Mouse (Mus musculus) spleen, postnatal 4 days (tissue): ENCODE data around the gene Ttc16.

Experiments
- DNase-seq, 2 experiments: peaks; one replicate each; pipeline ENCODE4 v3.0.0; 2022; ENCODE audit warnings: low spot score in 2 of 2

The Ttc16 gene

GRCm38 (mm10) chr2:32779714-32780113 is 4.3 kb upstream of the Ttc16 start:
- no peak for DNase-seq

GRCm38 (mm10) chr2:32779131-32779530 is 3.7 kb upstream of the Ttc16 start:
- DNase-seq: peak; percentile 42 to 79

- DNase-seq: no peak
These were observed 2.6 kb upstream of the Ttc16 start for GRCm38 (mm10) chr2:32778081-32778480.

GRCm38 (mm10) chr2:32776192-32776591 is 759 bp upstream of the Ttc16 start:
- peak in 1 of 2 experiments; percentile 22 for DNase-seq

GRCm38 (mm10) chr2:32772626-32773279 is 2.7 kb downstream of the Ttc16 start:
- no peak for DNase-seq

GRCm38 (mm10) chr2:32771886-32772285 is 3.5 kb downstream of the Ttc16 start:
- no peak for DNase-seq

GRCm38 (mm10) chr2:32769327-32770085 is 5.9 kb downstream of the Ttc16 start:
- DNase-seq: no peak

- DNase-seq: peak; percentile 46 to 67
These were observed 6.7 kb downstream of the Ttc16 start for GRCm38 (mm10) chr2:32768661-32769285.

- DNase-seq: no peak
These were observed 8.2 kb downstream of the Ttc16 start for GRCm38 (mm10) chr2:32767241-32767640.

- DNase-seq: no peak
These were observed 12.1 kb downstream of the Ttc16 start for GRCm38 (mm10) chr2:32763353-32763752.

GRCm38 (mm10) chr2:32761859-32762258 is 13.6 kb downstream of the Ttc16 start:
- no peak for DNase-seq

GRCm38 (mm10) chr2:32761361-32761760 is 14.1 kb downstream of the Ttc16 start:
- peak in 1 of 2 experiments; percentile 61 for DNase-seq

- no peak for DNase-seq
These were observed 16.4 kb downstream of the Ttc16 start for GRCm38 (mm10) chr2:32759001-32759400.

GRCm38 (mm10) chr2:32758503-32758902 is 16.9 kb downstream of the Ttc16 start:
- no peak for DNase-seq

GRCm38 (mm10) chr2:32757056-32757845 is 18.2 kb downstream of the Ttc16 start, which contains the start of gene Tor2a:
Gene Tor2a (plus strand): TSS chr2:32757234.
- peak; percentile 96 to 97 for DNase-seq

- no peak for DNase-seq
These were observed 18.8 kb downstream of the Ttc16 start for GRCm38 (mm10) chr2:32756674-32757055.

- DNase-seq: no peak
These were observed 23.3 kb downstream of the Ttc16 start for GRCm38 (mm10) chr2:32752181-32752580.

- no peak for DNase-seq
These were observed 23.8 kb downstream of the Ttc16 start for GRCm38 (mm10) chr2:32751665-32752033.

- no peak for DNase-seq
These were observed 24.4 kb downstream of the Ttc16 start for GRCm38 (mm10) chr2:32750887-32751664.

- DNase-seq: no peak
These were observed 25.2 kb downstream of the Ttc16 start for GRCm38 (mm10) chr2:32750199-32750598.

- DNase-seq: no peak
These were observed 26.4 kb downstream of the Ttc16 start for GRCm38 (mm10) chr2:32749082-32749481.
